In the genomic region with DNA sequence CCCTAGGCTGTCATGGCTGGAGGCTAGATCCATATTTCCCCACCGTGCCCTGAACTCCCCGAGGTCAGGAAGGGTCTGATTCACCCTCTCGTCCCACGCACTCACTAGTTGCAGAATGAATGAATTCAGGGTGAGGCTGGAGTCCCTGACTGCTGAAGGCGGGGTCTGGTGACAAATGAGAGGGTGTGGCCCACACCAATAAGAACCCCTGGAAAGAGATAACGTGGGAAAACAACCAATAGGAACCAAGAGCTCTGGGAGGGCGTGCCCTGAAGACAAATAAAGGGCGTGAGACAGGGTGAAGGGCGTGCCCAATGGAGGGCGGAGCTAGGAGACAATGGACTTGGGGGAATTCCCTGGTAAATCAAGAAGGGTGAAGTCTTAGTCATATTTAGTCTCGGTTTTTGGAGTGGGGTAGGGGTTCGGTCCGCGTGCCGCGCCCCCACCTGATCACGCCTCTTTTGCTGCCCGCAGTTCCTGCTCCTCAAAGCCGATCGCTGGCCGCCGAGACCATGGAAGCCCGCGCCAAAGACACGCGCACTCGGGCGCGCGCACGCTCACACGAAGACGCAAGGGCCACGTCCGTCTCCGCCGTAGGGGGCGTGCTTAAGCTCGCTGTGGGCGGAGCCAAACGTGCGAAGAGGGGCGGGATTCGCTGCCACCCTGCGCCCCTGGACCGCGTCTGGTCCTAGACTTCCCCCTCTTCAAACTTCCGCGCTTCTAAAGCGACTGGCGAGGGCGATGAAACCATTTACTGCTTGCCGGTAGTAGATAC, we compare ENCODE assay signal across 8 mouse cellular contexts. TPM values are rescaled to one million over a fixed set of nuclear protein-coding genes. Genes with fewer than 3 reads are reported as not detected.
DNase-seq lines count a peak whose midpoint lies in the region; ATAC-seq and TF ChIP-seq lines count a peak whose summit lies in the region.

No protein-coding gene starts in this region.

- peak; percentile 97 to 98 for DNase-seq in B cell, adult 2 months
- DNase-seq in brain, adult 2 months (ENCODE audit: low read depth, low spot score), result peak; percentile 99
- DNase-seq in kidney, postnatal 0 days (ENCODE audit: low spot score), result peak; percentile 98
- DNase-seq in liver, embryonic 11.5 days (ENCODE audit: low spot score), result peak; percentile 94
- DNase-seq in naive thymus-derived CD4-positive, alpha-beta T cell, adult 2 months (ENCODE audit: low read depth), result peak; percentile 98

- H3K9ac ChIP-seq in heart, embryonic 12.5 days, result peak overlapping the region; percentile 46
- peak overlapping the region; percentile 46; the same call in 1 of the 2 replicates for H3K9ac ChIP-seq in kidney, postnatal 0 days (ENCODE audit: low read depth, low read length)
- peak overlapping the region; percentile 60 for H3K9ac ChIP-seq in liver, embryonic 11.5 days (ENCODE audit: low read depth, low read length)
- peak overlapping the region; percentile 28; the same call in 1 of the 2 replicates for H3K9ac ChIP-seq in stomach, embryonic 14.5 days (replicated peaks; ENCODE audit: low read depth, low read length)

- TF ChIP-seq CTCF in kidney, postnatal 0 days (IDR thresholded peaks at IDR 0.05; ENCODE audit: low read depth), result peak; percentile 51

- H3K9me3 ChIP-seq in erythroblast, embryonic 14.5 days (ENCODE audit: control insufficient read depth, low read length), result no peaks in the 10 kb centered on the region
- H3K9me3 ChIP-seq in heart, embryonic 12.5 days (replicated peaks), result no peaks in the 10 kb centered on the region
- no peaks in the 10 kb centered on the region for H3K9me3 ChIP-seq in kidney, postnatal 0 days (replicated peaks; ENCODE audit: low read length)
- H3K9me3 ChIP-seq in liver, embryonic 11.5 days (ENCODE audit: control insufficient read depth, low read length), result no peaks in the 10 kb centered on the region
- H3K9me3 ChIP-seq in stomach, embryonic 14.5 days (ENCODE audit: control insufficient read depth, low read depth, low read length), result no peaks in the 10 kb centered on the region

- peak overlapping the region; percentile 87 for H3K4me2 ChIP-seq in heart, embryonic 12.5 days
- H3K4me2 ChIP-seq in kidney, postnatal 0 days (ENCODE audit: low read length), result peak overlapping the region; percentile 81
- H3K4me2 ChIP-seq in liver, embryonic 11.5 days, result peak overlapping the region; percentile 91
- H3K4me2 ChIP-seq in stomach, embryonic 14.5 days (replicated peaks; ENCODE audit: low read depth, low read length), result peak overlapping the region; percentile 87

- peak overlapping the region; percentile 64 for H3K4me3 ChIP-seq in erythroblast, embryonic 14.5 days (replicated peaks)
- H3K4me3 ChIP-seq in heart, embryonic 12.5 days, result peak overlapping the region; percentile 57
- H3K4me3 ChIP-seq in kidney, postnatal 0 days (replicated peaks; ENCODE audit: low read depth, low read length), result peak overlapping the region; percentile 49
- peak overlapping the region; percentile 52 for H3K4me3 ChIP-seq in liver, embryonic 11.5 days (ENCODE audit: low read depth, low read length)
- peak overlapping the region; percentile 41 for H3K4me3 ChIP-seq in stomach, embryonic 14.5 days (ENCODE audit: low read depth, low read length)

- under 1% methylated on average over 53 of the region's 53 CpGs for WGBS in heart, embryonic 12.5 days
- under 1% methylated on average over 53 of the region's 53 CpGs for whole genome bisulfite sequencing in kidney, postnatal 0 days
- WGBS in liver, embryonic 11.5 days, result under 1% methylated on average over 53 of the region's 53 CpGs
- under 1% methylated on average over 53 of the region's 53 CpGs for WGBS in stomach, embryonic 14.5 days

- H3K4me1 ChIP-seq in erythroblast, embryonic 14.5 days (ENCODE audit: control insufficient read depth), result peaks cover 26% of the 10 kb centered on the region
- peaks cover 20% of the 10 kb centered on the region for H3K4me1 ChIP-seq in heart, embryonic 12.5 days (replicated peaks)
- peaks cover 18% of the 10 kb centered on the region for H3K4me1 ChIP-seq in kidney, postnatal 0 days (replicated peaks; ENCODE audit: insufficient read depth, low read length)
- H3K4me1 ChIP-seq in liver, embryonic 11.5 days (replicated peaks; ENCODE audit: control insufficient read depth, insufficient read depth, low read length), result peaks cover 20% of the 10 kb centered on the region
- peaks cover 14% of the 10 kb centered on the region; the same call in 1 of the 2 replicates for H3K4me1 ChIP-seq in stomach, embryonic 14.5 days (ENCODE audit: control insufficient read depth, insufficient read depth, low read length)

- no peaks in the 10 kb centered on the region for H3K36me3 ChIP-seq in erythroblast, embryonic 14.5 days (ENCODE audit: control insufficient read depth)
- H3K36me3 ChIP-seq in heart, embryonic 12.5 days, result peaks cover 6% of the 10 kb centered on the region; the same call in 1 of the 2 replicates
- H3K36me3 ChIP-seq in kidney, postnatal 0 days (ENCODE audit: insufficient read depth, low read length), result no peaks in the 10 kb centered on the region
- peaks cover 2% of the 10 kb centered on the region; the same call in 1 of the 2 replicates for H3K36me3 ChIP-seq in liver, embryonic 11.5 days (ENCODE audit: control insufficient read depth, insufficient read depth, low read length)
- peaks cover 4% of the 10 kb centered on the region; the same call in 1 of the 2 replicates for H3K36me3 ChIP-seq in stomach, embryonic 14.5 days (ENCODE audit: control insufficient read depth, insufficient read depth, low read length)

- no peak overlapping the region for H3K27ac ChIP-seq in heart, embryonic 12.5 days (ENCODE audit: poor library complexity, severe bottlenecking)
- peak overlapping the region; percentile 71 for H3K27ac ChIP-seq in kidney, postnatal 0 days
- peak overlapping the region; percentile 44 for H3K27ac ChIP-seq in liver, embryonic 11.5 days (ENCODE audit: low read depth, low read length)
- H3K27ac ChIP-seq in stomach, embryonic 14.5 days (ENCODE audit: low read length), result peak overlapping the region; percentile 73

- peak; percentile 92 for ATAC-seq in heart, embryonic 12.5 days (ENCODE audit: insufficient number of reproducible peaks, low FRiP score)
- peak; percentile 90 for ATAC-seq in kidney, postnatal 0 days (replicated peaks; ENCODE audit: low FRiP score, low read depth)
- peak; percentile 89 for ATAC-seq in liver, embryonic 11.5 days (replicated peaks; ENCODE audit: low FRiP score)
- ATAC-seq in stomach, embryonic 14.5 days (ENCODE audit: insufficient number of reproducible peaks, insufficient read depth, low FRiP score, low read depth), result peak; percentile 93

- peaks cover 47% of the 10 kb centered on the region for H3K27me3 ChIP-seq in erythroblast, embryonic 14.5 days (ENCODE audit: control insufficient read depth)
- peaks cover 37% of the 10 kb centered on the region for H3K27me3 ChIP-seq in heart, embryonic 12.5 days (replicated peaks)
- peaks cover 4% of the 10 kb centered on the region; the same call in 1 of the 2 replicates for H3K27me3 ChIP-seq in kidney, postnatal 0 days (ENCODE audit: insufficient read depth, low read length)
- H3K27me3 ChIP-seq in liver, embryonic 11.5 days (replicated peaks; ENCODE audit: control insufficient read depth, insufficient read depth, low read length), result peaks cover 25% of the 10 kb centered on the region
- H3K27me3 ChIP-seq in stomach, embryonic 14.5 days (ENCODE audit: control insufficient read depth, insufficient read depth, low read length), result 0 out of 2 replicates have a peak, but pooled peaks cover 4% of the 10 kb centered on the region

RNA-seq across cellular contexts. Expression of a gene that starts 0.5 kb away (rescaled TPM):
- polyA plus RNA-seq in erythroblast, embryonic 14.5 days (2012), result 0.01 and 0.09 TPM in 2 replicates
- 7.9 and 8.1 TPM in 2 replicates for polyA plus RNA-seq in heart, embryonic 12.5 days (2016; fragmentation: Nextera tagmentation; extraction: Ambion mirVana)
- polyA plus RNA-seq in kidney, postnatal 0 days (2015; fragmentation: Nextera tagmentation; extraction: Ambion mirVana), result 5.5 and 6.2 TPM in 2 replicates
- 4.7 and 5.1 TPM in 2 replicates for polyA plus RNA-seq in liver, embryonic 11.5 days (2014; fragmentation: Nextera tagmentation; extraction: Ambion mirVana)
- 10.3 and 10.7 TPM in 2 replicates for polyA plus RNA-seq in stomach, embryonic 14.5 days (2014; fragmentation: Nextera tagmentation; extraction: Ambion mirVana)

RNA-seq across cellular contexts. Expression of a gene that starts 6.8 kb away (rescaled TPM):
- polyA plus RNA-seq in erythroblast, embryonic 14.5 days (2012), result 1.6 and 1.7 TPM in 2 replicates
- 16.1 and 19.5 TPM in 2 replicates for polyA plus RNA-seq in heart, embryonic 12.5 days (2016; fragmentation: Nextera tagmentation; extraction: Ambion mirVana)
- 15.9 and 18.5 TPM in 2 replicates for polyA plus RNA-seq in kidney, postnatal 0 days (2015; fragmentation: Nextera tagmentation; extraction: Ambion mirVana)
- polyA plus RNA-seq in liver, embryonic 11.5 days (2014; fragmentation: Nextera tagmentation; extraction: Ambion mirVana), result 13.7 and 19.6 TPM in 2 replicates
- polyA plus RNA-seq in stomach, embryonic 14.5 days (2014; fragmentation: Nextera tagmentation; extraction: Ambion mirVana), result 7.9 and 9.2 TPM in 2 replicates

RNA-seq across cellular contexts. Expression of a gene that starts 8.3 kb away (rescaled TPM):
- polyA plus RNA-seq in erythroblast, embryonic 14.5 days (2012), result 30.0 and 45.9 TPM in 2 replicates
- 60.8 and 64.1 TPM in 2 replicates for polyA plus RNA-seq in heart, embryonic 12.5 days (2016; fragmentation: Nextera tagmentation; extraction: Ambion mirVana)
- polyA plus RNA-seq in kidney, postnatal 0 days (2015; fragmentation: Nextera tagmentation; extraction: Ambion mirVana), result 55.2 and 57.9 TPM in 2 replicates
- polyA plus RNA-seq in liver, embryonic 11.5 days (2014; fragmentation: Nextera tagmentation; extraction: Ambion mirVana), result 266 and 301 TPM in 2 replicates
- polyA plus RNA-seq in stomach, embryonic 14.5 days (2014; fragmentation: Nextera tagmentation; extraction: Ambion mirVana), result 95.0 and 95.8 TPM in 2 replicates

RNA-seq across cellular contexts. Expression of a gene that starts 13.2 kb away (rescaled TPM):
- not detected in 2 replicates for polyA plus RNA-seq in erythroblast, embryonic 14.5 days (2012)
- 1.8 and 2.1 TPM in 2 replicates for polyA plus RNA-seq in heart, embryonic 12.5 days (2016; fragmentation: Nextera tagmentation; extraction: Ambion mirVana)
- polyA plus RNA-seq in kidney, postnatal 0 days (2015; fragmentation: Nextera tagmentation; extraction: Ambion mirVana), result 0.29 and 0.68 TPM in 2 replicates
- 0.14 and 0.51 TPM in 2 replicates for polyA plus RNA-seq in liver, embryonic 11.5 days (2014; fragmentation: Nextera tagmentation; extraction: Ambion mirVana)
- 1.9 and 2.0 TPM in 2 replicates for polyA plus RNA-seq in stomach, embryonic 14.5 days (2014; fragmentation: Nextera tagmentation; extraction: Ambion mirVana)

RNA-seq across cellular contexts. Expression of a gene that starts 16.3 kb away (rescaled TPM):
- 0.97 and 1.1 TPM in 2 replicates for polyA plus RNA-seq in erythroblast, embryonic 14.5 days (2012)
- polyA plus RNA-seq in heart, embryonic 12.5 days (2016; fragmentation: Nextera tagmentation; extraction: Ambion mirVana), result 2.8 and 3.3 TPM in 2 replicates
- polyA plus RNA-seq in kidney, postnatal 0 days (2015; fragmentation: Nextera tagmentation; extraction: Ambion mirVana), result 15.5 and 17.4 TPM in 2 replicates
- 2.6 and 3.0 TPM in 2 replicates for polyA plus RNA-seq in liver, embryonic 11.5 days (2014; fragmentation: Nextera tagmentation; extraction: Ambion mirVana)
- polyA plus RNA-seq in stomach, embryonic 14.5 days (2014; fragmentation: Nextera tagmentation; extraction: Ambion mirVana), result 14.3 and 15.2 TPM in 2 replicates
